Mouse (Mus musculus) brain, embryonic 14.5 days (tissue): ENCODE results near the gene Cacnb1.

Experiments
- CTCF ChIP-seq: fragments of 200-500 bp; IDR thresholded peaks from 2 replicates; pipeline ENCODE4 v1.5.1; 2012; ENCODE audit warnings: inconsistent platforms, mild to moderate bottlenecking, moderate library complexity, borderline replicate concordance; ENCODE audit not compliant: insufficient read depth, insufficient read length; ENCODE audit errors: extremely low read depth
- POLR2A ChIP-seq: fragments of 200-500 bp; IDR thresholded peaks from 2 replicates; pipeline ENCODE4 v1.6.1; 2012; ENCODE audit warnings: mild to moderate bottlenecking, inconsistent platforms, borderline replicate concordance; ENCODE audit not compliant: poor library complexity, insufficient read depth, insufficient read length, severe bottlenecking; ENCODE audit errors: extremely low read depth

DNA sequence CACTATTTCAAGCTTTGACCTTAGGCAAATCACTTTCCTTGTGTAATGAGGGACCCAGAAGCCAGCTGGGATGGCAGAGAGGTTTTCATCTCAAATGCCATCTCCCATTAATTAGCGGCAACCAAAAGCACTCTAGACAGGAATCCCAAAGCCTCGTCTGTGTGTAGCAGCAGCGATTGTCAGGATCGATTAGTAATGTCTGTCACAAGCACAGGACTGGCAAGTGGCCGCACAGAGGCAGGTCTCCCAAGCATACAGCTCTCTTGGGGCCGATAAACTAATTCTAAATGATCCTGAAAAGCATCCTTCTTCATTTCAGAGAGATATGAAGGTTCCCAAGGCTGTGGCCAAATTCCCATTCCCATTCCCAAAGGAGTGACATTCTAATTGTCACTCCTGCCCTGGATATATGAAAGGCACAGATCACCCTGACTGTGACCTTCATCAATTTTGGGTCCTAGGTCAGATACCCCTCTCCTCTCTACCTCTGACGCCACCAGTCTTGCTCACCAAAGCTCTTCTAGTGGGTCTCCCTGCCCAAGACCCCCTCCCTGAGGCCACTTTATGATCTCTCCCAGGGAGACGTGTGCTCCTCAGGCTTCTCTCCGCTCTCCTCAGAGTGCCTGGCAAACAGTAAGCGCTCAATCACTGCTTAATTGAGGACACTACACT is 42.9 kb downstream of the Cacnb1 start:
- no peak for TF ChIP-seq CTCF
- no peak for TF ChIP-seq POLR2A
